Mouse (Mus musculus): ENCODE results near the gene Gm20388. TPM values are rescaled to one million over a fixed set of nuclear protein-coding genes. Genes with fewer than 3 reads are reported as not detected.

Gm20388 gene
- total RNA-seq, 2 experiments from 2014 or later: 12.7 TPM; not detected in 1

DNA sequence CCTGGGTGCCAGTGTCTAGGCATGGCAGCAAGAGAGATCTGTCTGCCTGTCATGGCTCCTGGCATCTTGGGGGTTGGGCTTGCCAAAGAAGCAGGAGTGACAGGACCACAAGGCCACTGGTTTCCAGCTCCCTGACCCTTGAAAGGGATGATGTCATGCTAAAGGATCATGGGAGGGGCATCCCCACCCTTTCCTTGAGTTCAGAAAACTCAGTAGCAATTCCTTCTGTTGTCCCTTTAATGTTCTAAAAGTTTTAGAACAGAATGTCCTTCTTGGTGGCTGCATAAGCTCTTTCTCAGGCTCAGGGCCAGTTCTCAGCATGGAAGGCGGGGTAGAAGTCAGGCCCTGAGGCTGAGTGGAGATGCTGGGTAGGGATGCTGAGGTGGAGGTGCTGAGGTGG, 262.6 kb downstream of the Gm20388 start:
- no peak for DNase-seq

DNA sequence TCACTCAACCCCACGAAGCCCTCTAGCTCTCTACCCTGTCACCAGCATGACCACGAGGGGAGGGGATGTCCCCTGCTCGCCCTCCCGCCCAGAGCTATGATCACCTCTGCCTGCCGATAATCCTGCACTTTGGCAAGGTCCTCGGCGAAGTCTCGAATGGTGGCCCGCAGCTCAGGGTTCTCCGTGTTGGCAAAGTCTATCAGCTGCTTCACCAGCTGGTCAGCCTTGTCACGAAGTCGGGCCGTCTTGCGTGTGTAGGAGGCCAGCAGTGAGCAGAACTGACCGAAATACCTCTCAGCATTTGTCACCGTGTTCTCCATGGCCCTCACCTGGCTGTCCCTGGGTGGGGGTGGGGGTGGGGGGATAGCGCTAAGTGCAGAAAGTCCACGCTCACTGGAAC, 264.0 kb downstream of the Gm20388 start:
- DNase-seq: no peak

- DNase-seq: no peak
These were observed 266.0 kb downstream of the Gm20388 start for GRCm38 (mm10) chr8:120176605-120177004.

GRCm38 (mm10) chr8:120177318-120178123, 266.9 kb downstream of the Gm20388 start, which contains the start of gene Fam92b:
Gene Fam92b (minus strand): TSS chr8:120177466.
- peak; percentile 49 to 73 for DNase-seq

DNA sequence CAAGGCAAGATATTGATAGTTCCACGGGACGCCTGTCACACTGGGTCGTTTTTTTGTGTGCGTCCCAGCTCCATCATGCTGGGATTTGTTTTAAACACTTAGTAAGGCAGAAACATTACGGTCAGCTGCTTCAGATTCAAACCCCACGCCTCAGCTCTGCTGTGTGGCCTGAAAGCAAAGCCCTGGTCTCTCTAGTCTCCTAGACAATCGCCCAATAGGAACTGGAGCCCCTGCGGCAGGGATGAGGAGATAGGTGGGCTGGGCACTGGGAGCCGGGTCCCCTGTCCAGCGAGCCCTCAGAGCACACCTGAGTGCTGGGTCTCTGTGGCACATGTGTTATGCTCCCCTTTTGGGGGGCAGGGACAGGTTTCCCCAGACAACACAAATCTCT, 267.5 kb downstream of the Gm20388 start:
- no peak for DNase-seq

- DNase-seq: peak; percentile 88 to 91
These were observed 268.4 kb downstream of the Gm20388 start for GRCm38 (mm10) chr8:120179027-120179431.

DNA sequence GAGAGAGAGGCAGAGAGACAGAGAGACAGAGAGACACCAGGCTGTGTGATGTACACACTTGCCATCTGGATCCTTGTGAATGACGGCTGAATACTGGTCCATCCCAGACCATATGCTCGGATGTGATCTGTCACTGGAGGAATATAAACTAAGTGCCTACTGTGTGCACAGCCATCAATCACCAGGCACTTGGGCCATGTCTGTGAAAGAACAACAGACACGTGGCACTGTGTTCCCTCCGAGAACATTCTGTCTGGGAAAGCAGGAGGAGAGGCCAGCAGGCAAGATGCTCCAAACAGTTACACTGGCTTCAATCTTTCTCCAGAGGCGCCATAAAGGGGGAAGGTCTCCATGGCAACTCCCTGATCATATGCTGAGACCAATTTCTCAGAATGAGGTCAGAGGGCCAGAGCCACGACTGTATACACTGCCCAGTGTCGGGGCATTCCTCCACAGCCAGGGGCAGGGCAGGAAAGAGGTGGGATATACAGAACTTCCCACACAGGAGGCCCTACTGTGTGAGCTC, 269.9 kb downstream of the Gm20388 start:
- DNase-seq: no peak

DNA sequence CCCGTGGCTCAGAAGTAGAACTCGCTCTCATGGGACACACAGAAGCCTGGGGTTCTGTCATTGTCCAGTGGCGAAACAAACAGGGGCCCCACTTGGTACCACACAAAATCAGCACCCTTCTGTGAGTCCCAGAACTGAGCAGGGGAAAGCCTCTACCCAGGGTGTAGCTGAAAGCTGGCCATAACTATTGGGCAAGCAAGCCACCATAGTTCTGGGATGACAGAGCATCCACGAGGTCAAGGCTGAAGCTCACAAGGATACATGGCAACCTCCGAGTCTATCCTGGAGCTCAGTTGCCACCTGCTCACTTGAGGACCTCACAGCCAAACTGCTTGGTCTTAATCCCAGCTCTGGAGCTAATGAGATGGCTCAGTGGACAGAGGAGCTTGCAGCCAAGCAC, 270.6 kb downstream of the Gm20388 start:
- DNase-seq: no peak

DNA sequence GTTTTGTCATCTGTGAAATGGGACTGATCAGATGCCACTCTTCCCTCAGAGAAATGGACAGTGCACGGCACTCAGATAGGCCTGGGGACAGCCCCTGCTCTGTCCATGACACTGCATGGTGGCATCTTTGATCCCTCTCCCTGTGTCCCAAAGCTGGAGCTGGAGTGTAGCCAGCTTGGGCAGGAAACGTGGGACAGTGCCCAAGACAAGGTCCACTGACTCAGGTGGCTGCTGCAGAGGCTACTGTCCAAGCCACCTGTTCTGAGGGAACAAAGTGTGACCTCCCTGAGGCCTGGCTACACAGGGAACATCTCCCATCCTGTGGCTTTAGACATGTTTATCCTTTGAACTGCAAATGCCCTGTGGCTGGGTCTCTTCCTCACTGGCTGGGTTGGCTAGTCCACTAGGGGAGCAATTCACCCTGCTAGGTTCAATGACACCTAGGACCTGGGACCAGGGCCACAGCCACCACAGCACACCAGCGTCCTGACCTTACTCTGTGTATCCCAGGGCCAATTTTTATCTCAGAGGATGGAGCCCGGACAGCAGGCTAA, 271.3 kb downstream of the Gm20388 start:
- DNase-seq: no peak

DNA sequence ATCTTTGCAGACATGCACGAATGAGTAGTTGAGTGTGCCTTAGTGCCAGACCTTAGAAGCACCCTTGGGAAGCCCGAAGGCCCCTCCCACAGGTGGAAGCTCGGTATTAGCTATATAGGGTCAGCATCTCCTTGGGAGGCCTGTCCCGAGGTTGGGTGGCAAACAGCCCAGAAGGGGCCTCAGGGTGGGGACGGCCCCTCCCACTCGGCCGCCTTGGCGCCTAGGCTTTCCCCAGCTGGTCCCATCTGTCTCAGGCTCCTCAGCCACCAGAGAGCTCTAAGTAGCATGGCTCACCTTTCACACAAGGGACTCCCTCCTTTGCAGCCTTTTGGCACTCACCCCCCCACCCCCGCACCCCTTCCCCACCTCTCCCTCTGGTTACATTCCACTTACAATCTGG, 273.7 kb downstream of the Gm20388 start:
- no peak for DNase-seq

DNA sequence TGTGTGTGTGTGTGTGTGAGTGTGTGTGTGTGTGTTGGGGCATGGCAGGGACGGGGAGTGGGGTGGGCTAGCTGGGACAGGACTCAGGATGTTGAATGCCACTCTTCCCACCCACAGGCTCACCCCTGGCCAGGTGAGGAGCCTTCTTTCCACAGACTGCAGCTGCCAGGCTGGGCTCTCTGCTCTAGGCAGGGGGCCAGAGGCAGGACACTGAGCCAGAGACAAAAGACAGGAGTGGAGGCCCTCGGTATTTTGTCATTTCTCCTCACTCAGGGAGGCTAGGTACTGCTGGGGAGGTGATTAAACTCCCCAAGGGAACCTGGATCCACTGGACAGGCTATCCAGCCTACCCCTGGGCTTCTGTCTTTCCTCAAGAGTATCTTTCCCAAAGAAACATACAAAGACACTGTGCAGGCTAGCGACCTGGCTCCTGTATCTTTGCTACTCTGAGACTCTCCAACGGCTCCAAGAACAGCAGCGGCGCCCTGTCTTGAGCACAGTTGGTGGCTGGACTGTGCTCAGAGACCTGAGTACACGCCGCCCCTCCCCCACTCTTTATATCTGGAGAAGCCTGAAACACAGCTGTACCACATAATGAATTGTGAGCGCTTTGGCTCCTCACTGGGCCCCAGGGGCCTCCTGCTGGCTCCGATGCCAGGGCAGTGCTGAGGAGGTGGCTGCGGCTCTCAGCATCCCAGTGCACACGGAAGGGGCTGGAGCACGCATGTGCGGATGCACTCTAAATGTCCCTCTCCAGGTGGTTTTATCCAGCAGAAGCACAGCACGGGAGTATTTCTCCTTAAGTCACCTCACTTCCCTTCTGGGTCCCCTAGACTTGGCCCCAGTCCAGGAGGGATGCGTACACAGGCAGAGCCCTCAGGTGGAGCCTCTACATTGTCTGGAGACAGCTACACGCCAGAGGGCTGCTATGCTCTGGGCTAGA, 274.5 kb downstream of the Gm20388 start:
- no peak for DNase-seq

- DNase-seq: no peak
These were observed 275.8 kb downstream of the Gm20388 start for GRCm38 (mm10) chr8:120186454-120186853.

DNA sequence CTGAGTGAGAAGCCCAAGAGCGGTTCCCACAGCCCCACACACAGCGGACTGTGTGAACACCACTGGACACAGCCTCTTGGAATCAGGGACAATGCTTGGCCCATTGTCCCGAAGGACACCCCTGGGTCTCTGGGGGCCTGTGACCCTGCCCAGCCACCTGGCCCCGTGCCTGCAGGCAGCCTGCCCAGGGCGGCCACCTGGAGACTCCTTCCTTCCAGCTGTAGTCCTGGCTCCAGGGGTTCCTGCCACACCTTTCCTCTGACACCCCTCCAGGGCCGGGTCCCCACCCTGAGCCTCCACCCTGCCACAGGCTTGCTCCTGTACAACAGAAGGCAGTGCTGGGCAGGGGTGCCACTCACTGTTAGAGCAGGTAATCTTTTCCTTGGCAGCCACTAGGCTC, 277.9 kb downstream of the Gm20388 start:
- no peak for DNase-seq

DNA sequence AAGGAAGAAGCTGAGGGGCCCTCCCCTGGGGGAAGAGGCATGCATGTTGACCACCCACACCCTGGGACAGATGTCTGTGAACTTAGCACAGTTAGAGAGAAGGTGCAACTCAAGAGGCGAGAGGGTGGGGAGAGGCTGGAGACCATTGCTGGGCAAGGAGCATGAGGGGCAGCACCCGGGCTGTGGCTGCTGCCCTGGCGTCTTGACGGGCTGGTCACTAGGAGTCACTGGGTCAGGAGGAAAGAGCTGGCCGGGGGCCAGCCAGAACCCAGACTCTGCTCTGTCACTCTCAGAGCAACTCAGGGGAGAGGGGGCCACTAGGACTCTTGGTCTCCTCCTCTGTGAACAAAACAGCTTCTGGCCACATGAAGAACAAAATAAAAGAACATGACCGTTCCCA, 278.8 kb downstream of the Gm20388 start:
- DNase-seq: no peak

DNA sequence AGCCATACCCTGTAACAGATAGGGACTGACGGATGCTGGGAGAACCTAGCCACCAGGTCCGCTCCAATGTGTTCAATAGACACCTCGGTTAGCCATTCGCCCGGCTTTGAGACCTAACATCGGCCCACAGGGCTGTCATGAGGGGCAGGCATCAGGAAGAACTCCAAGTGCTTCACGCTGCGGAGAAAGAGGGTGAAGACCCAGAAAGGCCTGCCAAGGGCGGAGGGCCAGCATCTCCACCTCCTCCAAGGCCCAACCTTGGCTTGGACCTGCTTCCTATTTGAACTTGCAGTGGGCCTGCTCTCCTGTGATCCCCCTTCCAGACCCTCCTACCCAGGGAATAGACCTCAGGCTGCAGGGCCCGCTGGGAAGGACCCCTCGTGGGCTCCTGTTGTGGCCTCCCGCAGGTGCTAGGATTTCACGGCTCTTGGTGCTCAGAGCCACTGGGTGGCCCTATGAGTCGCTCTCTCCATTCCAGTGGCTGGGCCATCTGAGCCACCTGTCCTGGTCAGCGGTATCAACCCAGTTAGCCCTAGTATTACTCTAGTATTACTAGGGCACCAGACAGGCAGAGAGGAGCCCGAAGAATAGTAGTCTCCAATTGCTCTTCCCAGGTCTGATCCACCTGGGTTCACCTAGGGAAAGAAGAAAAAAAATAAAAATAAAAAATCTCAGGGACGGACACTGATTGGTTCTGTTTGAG, 279.6 kb downstream of the Gm20388 start:
- no peak for DNase-seq

- DNase-seq: peak; percentile 88 to 89
These were observed 280.3 kb downstream of the Gm20388 start for GRCm38 (mm10) chr8:120190810-120191413.

DNA sequence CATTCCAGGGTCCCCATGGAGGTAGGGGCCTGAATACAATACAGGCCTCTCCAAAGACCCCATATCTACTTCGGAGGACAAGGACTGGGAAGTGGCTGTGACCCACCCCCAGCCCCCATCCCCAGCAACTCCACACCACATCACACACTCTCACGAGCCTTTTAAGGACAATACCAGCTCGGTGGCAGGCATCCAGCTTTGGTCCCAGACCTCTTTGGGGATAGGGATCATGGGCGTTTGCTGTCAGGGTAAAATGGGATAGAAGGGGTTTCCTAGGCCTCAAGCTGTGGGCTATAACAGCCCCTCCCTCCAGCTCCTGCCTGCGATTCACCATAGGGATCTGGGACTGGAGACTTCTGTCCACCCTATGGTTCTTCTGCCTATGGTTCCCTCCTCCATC, 281.0 kb downstream of the Gm20388 start:
- no peak for DNase-seq

DNA sequence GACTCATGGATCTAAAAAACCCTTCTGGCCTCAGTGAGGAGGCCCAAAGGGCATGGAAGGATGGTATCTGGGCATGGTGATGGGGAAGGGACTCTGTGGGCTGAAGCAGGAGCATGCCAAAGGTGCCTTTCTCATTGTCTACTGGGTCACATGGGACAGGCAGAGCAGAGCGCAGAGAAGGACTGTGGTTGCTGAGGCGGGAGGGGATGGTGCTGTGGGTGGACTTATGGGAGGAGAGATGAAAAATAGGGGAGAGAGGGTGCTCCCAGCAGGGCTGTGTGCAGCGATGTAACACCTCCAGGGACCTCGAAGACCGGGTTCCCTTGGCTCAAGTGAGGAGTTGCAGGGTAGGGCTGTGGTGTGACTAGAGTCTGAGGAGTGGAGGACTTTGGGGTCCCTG, 281.5 kb downstream of the Gm20388 start:
- no peak for DNase-seq

DNA sequence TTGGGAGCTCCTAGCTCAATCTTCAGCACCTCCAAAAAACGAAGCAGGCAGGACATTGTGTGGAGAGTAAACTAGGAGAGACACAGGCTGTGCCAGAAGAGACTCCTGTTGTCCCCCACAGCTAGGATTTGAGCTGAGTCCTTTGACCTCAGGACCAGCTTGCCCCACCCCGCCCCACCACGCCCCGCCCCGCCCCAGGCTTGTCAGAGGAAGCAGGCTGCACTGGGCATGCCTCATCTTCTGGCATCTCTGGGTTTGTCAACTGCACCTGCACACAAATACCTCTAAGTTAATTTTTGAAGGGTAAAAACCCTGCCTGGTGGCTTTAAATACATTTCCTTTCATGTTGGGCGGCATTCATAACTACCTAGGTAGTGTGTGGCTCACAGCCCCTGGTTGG, 290.7 kb downstream of the Gm20388 start:
- no peak for DNase-seq

DNA sequence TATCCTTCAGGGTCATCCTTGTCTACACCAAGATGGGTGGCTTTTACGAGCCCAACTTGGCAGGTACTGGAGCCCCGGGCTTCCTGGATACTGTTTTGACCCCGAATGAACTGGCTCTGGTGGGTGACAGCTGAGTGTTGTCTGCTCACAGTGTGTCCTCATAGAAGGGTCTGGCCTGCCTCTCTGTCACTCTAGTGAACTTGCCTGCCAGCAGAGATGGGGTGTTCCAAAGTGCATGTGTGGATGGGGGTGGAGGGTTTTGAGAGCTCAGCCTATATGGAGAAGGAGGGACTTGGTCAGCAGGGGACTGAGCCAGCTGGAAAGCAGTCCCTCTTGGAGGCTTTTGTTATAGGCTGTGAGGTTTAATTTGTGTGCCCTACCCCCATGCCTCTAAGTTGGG, 291.9 kb downstream of the Gm20388 start:
- DNase-seq: no peak

- no peak for DNase-seq
These were observed 294.2 kb downstream of the Gm20388 start for GRCm38 (mm10) chr8:120204736-120205360.
